Mouse (Mus musculus): ENCODE data around the gene Krtap29-1.

Gene Krtap29-1

GRCm38 (mm10) chr11:99978953-99979352 lies at the start of gene Krtap29-1:
Gene Krtap29-1, minus strand, starts transcription at chr11:99979053.
- DNase-seq (ENCODE audit: low spot score in 2 of 2), result no peak

DNA sequence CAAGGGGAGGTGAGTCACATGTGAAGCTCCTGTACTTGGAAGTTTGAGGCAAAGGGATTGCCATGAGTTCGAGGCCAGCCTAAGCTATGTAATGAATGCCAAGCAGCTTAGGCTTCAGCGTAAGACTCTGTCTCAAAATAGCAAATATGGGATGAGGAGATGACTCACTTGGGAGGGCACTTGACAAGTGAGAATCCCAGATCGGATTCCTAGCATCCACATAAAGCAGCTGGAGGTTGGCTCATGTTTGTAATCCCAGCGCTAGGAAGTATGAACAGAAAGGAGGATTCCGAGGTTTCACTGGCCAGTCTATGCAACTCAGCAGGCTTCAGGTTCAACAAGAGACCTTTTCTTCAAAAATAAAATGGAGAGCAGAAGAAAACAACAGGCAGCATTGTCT lies 42.6 kb upstream of the Krtap29-1 start:
- no peak for DNase-seq (ENCODE audit: low spot score in 2 of 2)

DNA sequence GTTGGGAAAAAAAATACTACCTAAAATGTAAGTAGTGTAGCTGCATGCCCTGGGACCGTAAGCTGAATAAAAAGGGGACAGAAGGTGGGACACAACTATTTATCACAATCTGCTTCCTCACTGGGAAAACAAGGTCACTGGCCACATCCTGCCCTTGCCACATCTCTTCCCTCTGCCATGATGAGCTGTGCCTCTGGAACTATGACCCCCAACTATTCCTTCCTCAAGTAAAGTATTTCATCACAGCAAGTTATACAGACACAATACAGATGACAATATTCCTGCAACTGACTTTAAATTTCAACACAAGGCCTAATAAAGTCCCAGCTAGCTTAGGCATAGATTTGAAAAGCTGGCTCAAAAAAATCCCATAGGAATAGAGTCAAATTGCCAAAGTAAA lies 40.6 kb upstream of the Krtap29-1 start:
- no peak for DNase-seq (ENCODE audit: low spot score in 2 of 2)

DNA sequence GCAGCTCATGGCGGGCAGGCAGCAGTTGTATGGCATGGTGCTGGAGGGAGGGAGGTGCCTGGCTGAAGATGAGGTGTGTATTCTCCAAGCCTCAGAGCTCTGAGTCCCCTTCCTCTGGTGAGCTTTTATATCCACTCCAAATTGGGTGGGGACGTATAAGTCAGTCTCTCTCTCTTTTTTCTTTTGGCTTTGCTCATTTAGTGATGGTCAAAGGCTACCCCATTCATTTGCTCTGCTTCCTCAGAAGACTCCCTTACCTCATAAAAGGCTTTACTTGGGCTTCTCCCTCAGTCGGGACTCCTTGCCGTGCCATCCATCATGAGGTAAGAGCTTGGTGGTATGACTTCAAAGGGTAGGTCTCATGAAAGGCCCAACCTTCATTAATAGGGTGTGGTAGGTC lies 37.3 kb upstream of the Krtap29-1 start, which contains the start of gene Krt33a:
TSS of gene Krt33a (minus strand) at position 101 of the 400 bp plus-strand sequence.
- DNase-seq (ENCODE audit: low spot score in 2 of 2), result no peak

- no peak for DNase-seq (ENCODE audit: low spot score in 2 of 2)
Measured at GRCm38 (mm10) chr11:100013691-100014171, 34.9 kb upstream of the Krtap29-1 start.

DNA sequence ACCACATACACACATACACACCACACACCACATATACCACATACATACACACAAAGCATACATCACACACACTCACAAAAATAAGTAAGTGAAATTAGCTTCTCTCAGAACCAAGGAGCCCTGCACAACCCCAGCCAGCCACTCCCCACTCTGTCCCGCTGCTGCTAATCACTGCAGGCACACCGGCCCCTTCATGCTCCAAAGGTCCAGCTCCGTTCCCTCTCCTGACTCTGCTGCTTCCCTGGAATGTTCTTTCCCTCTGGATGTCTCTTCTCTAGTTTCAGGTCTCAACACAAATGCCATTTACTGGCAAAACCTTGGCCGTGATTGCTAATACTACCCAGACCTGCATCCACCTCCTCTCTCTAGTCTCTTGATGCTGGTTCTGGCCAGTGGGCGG lies 31.8 kb upstream of the Krtap29-1 start:
- no peak for DNase-seq (ENCODE audit: low spot score in 2 of 2)

DNA sequence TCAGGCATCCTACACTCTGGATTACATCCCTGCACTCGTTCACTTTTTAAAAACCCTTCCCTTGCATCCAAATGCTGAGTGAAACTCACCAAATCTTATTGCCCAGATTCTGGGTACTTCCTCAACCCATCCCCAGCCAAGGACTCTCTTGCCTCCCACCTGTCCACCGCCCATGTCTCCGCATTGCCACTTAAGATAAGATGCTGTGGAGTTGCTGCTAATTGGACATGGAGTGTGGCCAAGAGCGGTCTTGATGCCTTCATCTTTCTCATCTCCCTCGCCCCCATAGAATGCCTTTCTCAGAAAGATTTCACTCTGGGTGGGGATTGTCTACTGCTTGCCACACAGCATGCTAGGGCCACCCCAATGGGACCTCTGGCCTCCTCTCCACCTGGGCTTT lies 29.5 kb upstream of the Krtap29-1 start:
- DNase-seq (ENCODE audit: low spot score in 2 of 2), result no peak

GRCm38 (mm10) chr11:100006624-100007023 lies 27.8 kb upstream of the Krtap29-1 start:
- DNase-seq (ENCODE audit: low spot score in 2 of 2), result no peak

DNA sequence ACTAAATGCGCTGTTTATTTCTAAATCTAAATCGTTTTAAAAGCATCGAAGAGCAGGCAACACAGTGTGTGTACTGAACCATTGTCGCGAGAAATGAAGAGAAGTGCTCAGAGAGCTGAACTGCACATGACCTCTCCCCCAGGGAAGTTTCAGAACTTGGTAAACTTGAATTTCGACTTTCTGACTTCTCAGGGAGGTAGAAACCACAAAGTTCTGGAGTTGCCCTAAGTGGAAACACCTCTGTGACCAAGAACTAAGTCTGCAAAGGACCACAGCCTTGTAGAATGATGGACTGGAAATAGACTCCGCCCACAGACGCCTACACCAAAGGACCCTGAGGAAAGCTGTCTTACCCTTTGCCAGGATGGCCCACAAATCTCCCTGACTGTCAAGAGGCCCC lies 27.1 kb upstream of the Krtap29-1 start:
- DNase-seq (ENCODE audit: low spot score in 2 of 2), result no peak

DNA sequence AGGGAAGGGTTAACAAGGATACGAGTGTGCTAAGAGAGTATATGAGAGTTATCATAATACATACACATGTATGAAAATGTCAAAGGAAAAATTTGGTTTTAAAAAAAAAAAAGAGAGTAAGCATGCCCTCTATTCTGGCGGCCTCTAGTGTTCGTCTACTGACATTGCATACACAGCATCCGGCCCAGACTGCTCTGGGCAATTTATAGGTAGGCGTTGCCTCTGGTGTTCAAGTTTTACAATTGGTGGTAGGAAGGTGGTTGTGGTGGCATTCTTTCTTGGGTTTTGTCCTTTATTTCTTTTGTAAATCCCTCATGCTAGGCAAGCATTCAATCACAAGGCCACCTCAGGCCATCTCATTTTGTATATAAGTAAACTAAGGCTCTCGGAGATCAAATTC lies 26.0 kb upstream of the Krtap29-1 start:
- DNase-seq (ENCODE audit: low spot score in 2 of 2), result peak in 1 of 2 experiments; percentile 67

DNA sequence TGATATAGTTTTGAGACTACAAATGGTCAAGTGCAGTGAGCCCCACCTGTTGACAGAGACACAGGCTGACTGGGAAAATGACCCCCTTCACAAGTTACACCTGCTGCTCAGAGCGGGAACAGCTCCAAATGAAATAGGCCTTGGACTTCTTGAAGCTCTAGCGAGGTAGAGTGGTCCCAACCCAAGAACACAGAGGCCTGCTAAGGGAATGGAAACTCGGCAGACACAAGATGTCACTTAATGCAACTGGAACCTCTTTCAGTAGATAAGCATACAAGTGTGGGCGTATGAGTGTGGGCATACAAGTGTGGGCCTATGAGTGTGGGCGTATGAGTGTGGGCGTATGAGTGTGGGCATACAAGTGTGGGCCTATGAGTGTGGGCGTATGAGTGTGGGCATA lies 20.2 kb upstream of the Krtap29-1 start:
- DNase-seq (ENCODE audit: low spot score in 2 of 2), result no peak

DNA sequence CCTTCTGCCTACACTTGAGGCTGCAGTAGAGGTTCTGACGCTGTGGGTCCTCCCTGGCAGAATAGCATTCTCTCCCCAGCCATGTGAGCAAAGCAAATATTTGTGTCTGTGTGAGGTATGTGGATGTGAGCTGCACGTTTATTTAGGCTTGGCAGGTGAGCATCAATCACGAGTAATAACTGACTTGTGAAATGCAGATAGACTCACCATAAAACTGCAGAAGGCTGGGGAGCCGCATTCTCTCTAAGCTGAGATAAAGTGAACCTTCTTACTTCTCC lies 15.5 kb upstream of the Krtap29-1 start:
- DNase-seq (ENCODE audit: low spot score in 2 of 2), result no peak

DNA sequence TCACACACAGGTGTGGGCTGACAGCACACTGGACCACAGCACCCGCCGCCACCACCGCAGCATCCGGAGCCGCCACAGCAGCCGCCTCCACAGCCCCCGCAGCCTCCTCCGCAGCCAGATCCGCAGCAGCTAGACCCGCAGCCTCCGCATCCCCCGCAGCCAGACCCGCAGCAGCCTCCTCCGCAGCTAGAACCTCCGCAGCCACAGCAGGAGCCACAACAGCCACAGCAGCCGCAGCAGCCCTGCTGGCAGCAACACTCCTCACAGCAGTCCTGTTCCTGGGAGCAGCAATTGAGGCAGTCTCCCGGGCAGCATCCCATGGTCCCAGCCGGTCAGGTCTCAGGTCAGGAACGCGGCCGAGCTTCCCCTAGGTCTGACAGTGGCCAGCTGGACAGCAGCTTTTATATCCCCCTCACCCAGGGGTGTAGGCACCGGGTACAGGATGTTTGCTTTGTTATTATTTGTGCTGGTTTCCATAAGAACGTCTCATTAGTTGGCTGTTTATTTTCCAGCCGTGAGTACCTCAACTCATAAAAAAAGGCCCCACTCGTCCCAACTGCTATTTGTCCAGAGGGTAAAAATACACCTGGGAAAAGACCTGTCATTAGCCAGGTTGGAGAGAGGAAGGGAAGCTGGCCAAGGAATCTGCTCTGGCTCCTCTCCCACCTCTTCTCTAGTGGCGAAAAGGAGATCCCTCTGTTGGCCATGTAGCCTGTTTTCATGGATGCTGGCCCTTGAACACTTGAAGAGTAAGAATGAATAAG lies 14.9 kb upstream of the Krtap29-1 start, which contains the start of gene Krtap17-1:
TSS of gene Krtap17-1 (minus strand) at position 375 of the 764 bp plus-strand sequence.
- no peak for DNase-seq (ENCODE audit: low spot score in 2 of 2)

GRCm38 (mm10) chr11:99990571-99990970 lies 11.7 kb upstream of the Krtap29-1 start:
- peak in 1 of 2 experiments; percentile 12 for DNase-seq (ENCODE audit: low spot score in 2 of 2)

- no peak for DNase-seq (ENCODE audit: low spot score in 2 of 2)
Measured at GRCm38 (mm10) chr11:99989881-99990405, 11.1 kb upstream of the Krtap29-1 start.

DNA sequence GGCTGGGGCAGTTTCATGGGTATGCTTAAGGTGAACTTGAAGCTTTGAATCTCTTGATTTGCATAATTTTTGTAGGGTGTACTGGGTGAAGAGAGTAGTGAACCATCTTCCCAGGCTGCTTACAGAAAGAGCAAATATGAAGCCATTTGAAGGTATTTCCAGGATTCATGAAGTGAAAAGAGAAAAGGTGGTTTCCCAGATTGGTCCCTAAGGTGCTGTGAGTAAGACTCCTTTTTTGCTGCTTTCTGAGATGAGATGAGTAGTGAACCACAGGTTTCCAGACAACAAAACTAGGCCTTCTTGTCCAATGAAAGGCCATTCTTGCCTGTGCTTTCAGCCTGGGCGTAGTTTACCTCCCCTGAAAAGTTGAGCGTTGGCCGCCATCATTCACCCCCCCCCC lies 9.7 kb upstream of the Krtap29-1 start:
- no peak for DNase-seq (ENCODE audit: low spot score in 2 of 2)

DNA sequence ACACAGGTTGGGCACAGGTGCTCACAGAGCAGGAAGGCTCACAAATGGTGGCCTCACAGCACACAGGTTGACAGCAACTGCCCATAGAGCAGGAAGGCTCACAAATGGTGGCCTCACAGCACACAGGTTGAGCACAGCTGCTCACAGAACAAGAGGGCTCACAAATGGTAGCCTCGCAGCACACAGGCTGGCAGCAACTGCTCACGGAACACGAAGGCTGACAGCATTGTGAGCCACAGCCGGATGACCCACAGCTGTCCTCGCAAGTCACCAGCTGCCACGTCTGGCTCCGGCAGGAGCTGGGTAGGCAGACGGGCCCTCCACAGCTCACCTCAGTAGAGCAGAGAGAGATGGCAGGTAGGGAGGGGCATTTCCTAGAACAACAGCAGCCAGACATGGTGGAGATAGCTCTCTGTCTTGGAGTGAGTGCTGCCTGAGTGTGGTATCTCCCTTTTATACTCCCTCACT lies 7.4 kb upstream of the Krtap29-1 start, which contains the start of gene Krtap16-1:
TSS of gene Krtap16-1 (minus strand) at position 418 of the 468 bp plus-strand sequence.
- DNase-seq (ENCODE audit: low spot score in 2 of 2), result no peak

GRCm38 (mm10) chr11:99985291-99986092 lies 6.6 kb upstream of the Krtap29-1 start:
- DNase-seq (ENCODE audit: low spot score in 2 of 2), result no peak

DNA sequence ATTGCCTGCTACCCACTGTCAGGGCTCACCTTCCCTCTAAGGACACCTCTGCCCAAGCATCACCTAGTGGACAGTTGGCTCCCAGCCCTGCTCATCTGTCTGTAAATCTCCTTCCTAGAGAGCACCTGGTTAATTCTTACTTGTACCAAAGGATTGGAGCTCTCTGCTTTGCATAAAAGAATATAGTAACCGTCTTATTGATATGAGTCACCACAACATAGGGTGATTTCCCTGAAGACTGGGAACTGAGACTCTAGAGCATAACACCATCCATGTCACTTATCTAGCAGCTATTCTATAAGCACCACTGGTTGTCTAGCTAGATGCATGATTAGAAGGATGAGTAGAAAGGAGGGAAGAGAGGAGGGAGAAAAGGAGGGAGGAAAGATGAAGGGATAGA lies 4.6 kb upstream of the Krtap29-1 start:
- no peak for DNase-seq (ENCODE audit: low spot score in 2 of 2)

DNA sequence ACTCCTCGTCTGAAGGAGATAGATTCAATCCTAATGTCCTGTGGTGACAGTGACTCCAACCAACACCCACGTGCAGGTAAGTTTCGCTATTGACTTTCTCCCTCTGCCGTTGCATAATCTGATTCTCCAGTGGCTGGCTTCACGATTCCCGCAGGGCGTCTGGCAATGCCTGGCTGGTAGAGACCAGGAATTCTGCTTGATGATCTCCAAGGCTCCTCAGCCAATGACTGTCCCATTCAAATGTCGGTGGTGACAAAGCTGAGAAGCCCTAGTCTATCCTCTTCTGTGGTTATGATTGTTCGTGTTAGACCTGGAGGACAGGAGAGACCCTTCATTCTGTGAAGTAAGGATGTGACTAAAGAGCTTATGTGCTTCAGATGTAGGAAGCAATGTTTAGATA lies 3.9 kb upstream of the Krtap29-1 start:
- DNase-seq (ENCODE audit: low spot score in 2 of 2), result no peak

GRCm38 (mm10) chr11:99965961-99966360 lies 12.9 kb downstream of the Krtap29-1 start:
- no peak for DNase-seq (ENCODE audit: low spot score in 2 of 2)

DNA sequence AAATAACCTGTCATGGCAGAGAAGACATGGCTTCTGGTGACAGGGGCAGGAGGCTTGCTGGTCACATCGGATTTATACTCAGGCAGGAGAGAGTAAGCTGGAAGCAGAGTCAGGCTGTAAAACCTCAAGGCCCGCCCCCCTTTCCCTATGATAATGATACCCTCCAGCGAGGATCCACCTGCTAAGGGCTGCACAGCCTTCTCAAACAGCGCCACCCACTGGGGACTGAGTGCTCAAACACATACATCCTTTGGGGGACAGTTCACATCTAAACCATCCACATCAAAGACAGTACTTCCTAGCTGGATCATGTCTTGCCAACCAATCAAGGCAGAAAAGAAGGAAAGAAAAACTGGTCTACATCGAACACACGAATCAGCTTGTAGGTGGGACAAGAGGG lies 14.6 kb downstream of the Krtap29-1 start:
- DNase-seq (ENCODE audit: low spot score in 2 of 2), result no peak

All from urinary bladder, postnatal 4 days (tissue).